Mouse (Mus musculus): ENCODE results near the gene Ddx1. TPM values are rescaled to one million over a fixed set of nuclear protein-coding genes. Genes with fewer than 3 reads are reported as not detected.

Gene Ddx1
- polyA plus RNA-seq, 1 experiment from 2014 or later, result 102 TPM

- Histone ChIP-seq H3K27ac (no peak overlapping the region), H3K4me2 (ENCODE audit: low read length) (no peak overlapping the region), H3K27me3 (ENCODE audit: insufficient read depth, low read length) (no peaks in the 10 kb centered on the region), H3K36me3 (ENCODE audit: insufficient read depth, low read length) (peaks cover 21% of the 10 kb centered on the region), H3K4me1 (replicated peaks; ENCODE audit: insufficient read depth, low read length) (peaks cover 11% of the 10 kb centered on the region), H3K9me3 (replicated peaks; ENCODE audit: low read length) (no peaks in the 10 kb centered on the region), H3K9ac (ENCODE audit: low read depth, low read length) (no peak overlapping the region), H3K4me3 (replicated peaks; ENCODE audit: low read depth, low read length) (no peak overlapping the region)
- no peak for TF ChIP-seq CTCF (IDR thresholded peaks at IDR 0.05; ENCODE audit: low read depth)
- DNase-seq (ENCODE audit: low spot score) (no peak), ATAC-seq (replicated peaks; ENCODE audit: low FRiP score, low read depth) (no peak)
- 46% methylated on average over 5 of the region's 5 CpGs for WGBS
Measured at GRCm38 (mm10) chr12:13216501-13217103, 32.4 kb downstream of the Ddx1 start.

DNA sequence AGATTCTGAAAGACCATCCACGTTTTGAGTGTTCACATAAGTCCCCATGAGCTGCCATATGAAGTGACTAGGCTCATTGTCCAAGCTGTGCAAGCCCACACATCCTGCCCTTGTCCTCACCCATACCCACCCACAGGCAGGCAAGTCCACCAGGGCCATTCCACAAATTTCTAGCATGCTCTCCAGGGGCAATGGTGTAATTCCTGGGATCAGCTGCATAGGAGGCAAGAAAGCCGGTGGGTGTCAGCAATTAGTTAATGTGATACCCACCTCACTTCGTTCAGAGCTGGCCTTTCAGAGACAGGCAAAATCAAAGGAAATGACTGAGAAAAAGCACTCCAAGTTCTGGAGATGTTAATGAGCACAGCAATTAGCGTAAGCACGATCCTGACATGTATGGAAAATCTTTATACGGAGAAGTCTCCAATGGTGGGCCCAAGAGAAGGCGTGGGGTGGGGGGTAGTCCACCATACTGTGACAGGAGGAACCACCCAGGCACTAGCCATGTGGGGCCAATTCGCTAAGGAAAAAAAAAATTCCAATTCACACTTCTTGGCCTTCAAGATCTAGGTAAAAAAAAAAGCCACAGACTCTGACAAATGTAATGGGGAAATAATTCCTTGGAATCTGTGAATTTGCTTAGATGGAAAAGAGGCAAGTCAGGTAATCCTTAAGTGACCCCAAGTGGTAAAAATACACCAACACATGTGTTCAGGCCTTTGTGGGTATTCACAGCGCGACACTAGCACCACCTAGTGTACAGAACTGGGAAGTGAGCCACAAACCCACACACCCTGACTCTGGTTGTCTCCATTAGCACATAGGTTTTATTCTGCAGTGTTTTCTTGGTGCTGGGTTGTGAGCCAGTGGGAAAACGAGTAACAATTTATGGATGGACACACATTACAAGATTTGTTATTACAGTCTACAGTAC is 34.4 kb downstream of the Ddx1 start:
- H3K27me3 ChIP-seq (ENCODE audit: insufficient read depth, low read length), result no peaks in the 10 kb centered on the region
- 28% methylated on average over 11 of the region's 11 CpGs for WGBS
- no peaks in the 10 kb centered on the region for H3K9me3 ChIP-seq (replicated peaks; ENCODE audit: low read length)
- ATAC-seq (replicated peaks; ENCODE audit: low FRiP score, low read depth) (peak; percentile 82), DNase-seq (ENCODE audit: low spot score) (peak; percentile 95)
- H3K4me3 ChIP-seq (replicated peaks; ENCODE audit: low read depth, low read length), result no peak overlapping the region
- no peak overlapping the region for H3K9ac ChIP-seq (ENCODE audit: low read depth, low read length)
- H3K36me3 ChIP-seq (ENCODE audit: insufficient read depth, low read length), result peaks cover 10% of the 10 kb centered on the region
- no peak overlapping the region for H3K27ac ChIP-seq
- H3K4me1 ChIP-seq (replicated peaks; ENCODE audit: insufficient read depth, low read length), result peaks cover 13% of the 10 kb centered on the region
- H3K4me2 ChIP-seq (ENCODE audit: low read length), result no peak overlapping the region
- TF ChIP-seq CTCF (IDR thresholded peaks at IDR 0.05; ENCODE audit: low read depth), result peak; percentile 100

DNA sequence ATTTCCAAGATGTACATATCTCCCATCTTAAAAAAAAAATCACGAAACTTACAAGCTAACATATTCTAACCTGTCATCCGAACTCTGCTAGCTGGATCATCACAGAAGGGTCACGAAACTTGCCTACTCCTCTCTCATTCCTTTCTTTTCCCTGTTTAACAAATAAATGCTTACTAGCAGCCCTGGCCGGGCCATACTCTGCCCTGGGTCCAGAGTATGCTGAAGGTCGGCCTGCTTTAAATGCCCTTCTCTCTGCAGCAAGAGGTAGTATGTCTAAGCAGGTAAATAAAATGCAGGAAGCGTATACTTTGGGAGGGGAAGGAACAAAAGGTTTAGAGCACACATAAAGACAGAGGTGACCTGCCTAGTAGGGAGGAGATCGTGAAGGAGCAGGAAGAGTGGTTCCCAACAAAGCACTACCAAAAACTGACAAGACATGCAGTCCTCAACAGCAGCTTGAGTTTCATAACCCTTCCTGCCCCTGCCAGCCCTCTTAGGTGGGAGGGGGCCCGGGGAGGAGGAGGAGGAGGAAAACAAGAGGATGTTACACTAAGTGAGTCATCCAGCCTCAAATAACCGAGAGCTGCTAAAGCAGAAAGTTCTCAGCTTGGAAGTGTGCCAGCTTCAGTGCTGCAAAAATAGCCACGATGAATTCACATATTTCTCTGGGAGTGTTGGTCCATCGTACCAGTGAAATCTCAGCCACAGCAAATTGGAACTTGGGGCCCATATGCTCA is 37.1 kb downstream of the Ddx1 start:
- Histone ChIP-seq H3K4me1 (replicated peaks; ENCODE audit: insufficient read depth, low read length) (peaks cover 19% of the 10 kb centered on the region), H3K27ac (peak overlapping the region; percentile 25), H3K4me3 (replicated peaks; ENCODE audit: low read depth, low read length) (no peak overlapping the region), H3K4me2 (ENCODE audit: low read length) (no peak overlapping the region), H3K27me3 (ENCODE audit: insufficient read depth, low read length) (no peaks in the 10 kb centered on the region), H3K36me3 (ENCODE audit: insufficient read depth, low read length) (no peaks in the 10 kb centered on the region), H3K9me3 (replicated peaks; ENCODE audit: low read length) (no peaks in the 10 kb centered on the region), H3K9ac (ENCODE audit: low read depth, low read length) (no peak overlapping the region)
- ATAC-seq (replicated peaks; ENCODE audit: low FRiP score, low read depth), result 0 out of 2 replicates have a peak, but pooled peaks have one; percentile 30
- peak; percentile 72 for DNase-seq (ENCODE audit: low spot score)
- 38% methylated on average over 11 of the region's 11 CpGs for WGBS
- no peak for TF ChIP-seq CTCF (IDR thresholded peaks at IDR 0.05; ENCODE audit: low read depth)

DNA sequence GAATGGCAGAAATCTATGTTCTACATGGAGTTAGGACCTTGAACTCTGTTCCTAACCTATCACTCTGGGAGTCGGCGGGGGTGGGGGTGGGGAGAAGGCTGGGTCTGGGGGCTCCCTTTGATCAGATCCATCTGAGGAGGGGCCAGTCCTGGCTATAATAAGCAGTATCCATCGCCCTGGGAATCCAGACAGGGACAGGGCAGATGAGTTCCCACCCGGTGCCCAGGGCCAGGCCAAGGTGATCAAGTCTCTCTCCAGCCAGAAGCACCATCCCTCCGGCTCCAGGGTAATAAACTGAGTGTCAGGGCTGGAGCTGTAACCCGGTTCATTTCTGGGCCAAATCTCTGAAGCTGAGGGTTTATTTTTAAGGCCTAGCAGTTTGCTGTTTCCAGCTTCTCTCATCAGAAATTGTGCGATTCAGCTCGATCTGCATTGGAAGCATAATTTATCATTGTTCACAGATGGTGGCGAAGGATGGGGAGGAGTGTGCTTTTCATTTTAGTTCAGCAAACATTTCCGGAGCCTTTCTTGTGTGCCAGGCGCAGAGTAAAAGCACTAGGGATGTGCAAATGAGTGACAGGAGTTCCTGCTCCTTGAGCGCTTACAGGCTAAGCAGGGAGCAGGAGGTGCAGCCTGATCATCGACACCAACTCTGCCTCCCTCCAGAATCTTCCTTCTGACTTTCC is 39.2 kb downstream of the Ddx1 start:
- Histone ChIP-seq H3K36me3 (ENCODE audit: insufficient read depth, low read length) (no peaks in the 10 kb centered on the region), H3K4me1 (replicated peaks; ENCODE audit: insufficient read depth, low read length) (peaks cover 19% of the 10 kb centered on the region), H3K4me3 (replicated peaks; ENCODE audit: low read depth, low read length) (no peak overlapping the region), H3K27me3 (ENCODE audit: insufficient read depth, low read length) (no peaks in the 10 kb centered on the region), H3K9ac (ENCODE audit: low read depth, low read length) (no peak overlapping the region), H3K9me3 (replicated peaks; ENCODE audit: low read length) (no peaks in the 10 kb centered on the region), H3K27ac (peak overlapping the region; percentile 82), H3K4me2 (ENCODE audit: low read length) (no peak overlapping the region)
- TF ChIP-seq CTCF (IDR thresholded peaks at IDR 0.05; ENCODE audit: low read depth), result no peak
- 42% methylated on average over 13 of the region's 13 CpGs for WGBS
- ATAC-seq (replicated peaks; ENCODE audit: low FRiP score, low read depth), result no peak
- no peak for DNase-seq (ENCODE audit: low spot score)

DNA sequence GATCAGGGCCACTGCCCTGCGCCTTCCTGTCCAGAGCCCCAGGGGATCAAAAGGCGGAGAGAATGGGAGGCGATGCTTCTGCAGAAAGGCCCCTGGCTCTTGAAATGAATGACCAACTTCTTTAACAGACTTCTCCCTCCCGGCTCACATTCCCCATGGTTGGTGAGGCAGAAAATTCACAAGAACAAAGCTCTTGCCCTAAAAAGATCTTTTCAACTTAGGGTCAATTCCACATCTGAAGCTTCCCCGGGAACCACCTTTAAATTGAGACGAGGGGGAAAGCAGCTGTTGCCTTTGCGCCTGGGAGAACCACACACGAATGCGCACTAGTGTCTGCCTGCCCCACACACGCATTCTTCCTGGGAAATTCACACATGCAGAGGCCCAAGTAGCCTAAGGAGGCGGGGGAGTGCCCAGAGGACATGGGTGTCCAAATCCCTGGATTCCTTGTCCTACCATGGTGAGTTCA is 40.0 kb downstream of the Ddx1 start:
- ATAC-seq (replicated peaks; ENCODE audit: low FRiP score, low read depth), result peak; percentile 59; the same call in 1 of the 2 replicates
- no peak overlapping the region for H3K4me3 ChIP-seq (replicated peaks; ENCODE audit: low read depth, low read length)

More for the DNA sequence above, 40.0 kb downstream of the Ddx1 start:
- H3K4me1 ChIP-seq (replicated peaks; ENCODE audit: insufficient read depth, low read length), result peaks cover 14% of the 10 kb centered on the region; the same call in 1 of the 2 replicates
- H3K36me3 ChIP-seq (ENCODE audit: insufficient read depth, low read length), result no peaks in the 10 kb centered on the region
- H3K27me3 ChIP-seq (ENCODE audit: insufficient read depth, low read length), result no peaks in the 10 kb centered on the region
- no peaks in the 10 kb centered on the region for H3K9me3 ChIP-seq (replicated peaks; ENCODE audit: low read length)
- no peak overlapping the region for H3K9ac ChIP-seq (ENCODE audit: low read depth, low read length)
- no peak overlapping the region for H3K4me2 ChIP-seq (ENCODE audit: low read length)
- no peak for TF ChIP-seq CTCF (IDR thresholded peaks at IDR 0.05; ENCODE audit: low read depth)
- peak overlapping the region; percentile 82 for H3K27ac ChIP-seq
- peak; percentile 83 for DNase-seq (ENCODE audit: low spot score)
- 38% methylated on average over 11 of the region's 11 CpGs for WGBS

All from kidney, postnatal 0 days (tissue).